Mouse (Mus musculus): ENCODE data around the gene Gm10188.

Gm10188 gene

DNA sequence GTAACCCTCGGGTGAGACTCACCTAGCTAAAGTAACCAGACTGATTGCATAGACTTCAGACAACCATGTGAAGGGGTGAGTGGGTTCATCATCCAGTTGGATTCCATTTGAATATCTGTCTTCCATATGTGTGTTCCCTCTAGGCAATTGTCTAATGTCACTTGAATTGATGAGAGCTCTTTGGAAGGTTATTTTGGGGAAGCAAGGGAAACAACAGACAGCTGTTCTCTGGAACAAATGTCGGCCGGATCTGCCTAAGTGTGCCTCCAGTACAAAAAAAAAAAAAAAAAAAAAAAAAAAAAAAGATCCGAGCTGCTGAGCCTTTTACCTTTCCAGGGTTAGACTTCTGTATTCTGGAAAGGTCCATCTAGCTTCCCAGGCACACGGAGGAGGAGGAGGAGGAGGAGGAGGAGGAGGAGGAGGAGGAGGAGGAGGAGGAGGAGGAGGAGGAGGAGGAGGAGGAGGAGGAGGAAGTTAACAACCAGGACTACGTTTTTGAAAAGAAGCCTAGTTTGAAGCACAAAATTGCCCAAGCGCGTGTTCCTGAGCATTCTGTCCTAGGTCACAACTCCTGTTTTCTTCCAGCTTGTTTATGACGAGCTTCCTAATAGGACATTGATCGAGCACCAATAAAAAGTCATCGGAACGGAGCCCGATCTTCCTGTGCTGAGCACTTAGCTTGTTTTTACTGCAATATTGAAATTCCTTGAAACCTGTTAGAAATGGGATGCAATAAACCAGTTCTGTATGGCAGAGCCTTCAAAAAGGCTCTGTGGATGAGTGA is 3.1 kb downstream of the Gm10188 start:
- DNase-seq (ENCODE audit: low spot score) = no peak

GRCm38 (mm10) chr1:132222166-132222565 is 7.4 kb downstream of the Gm10188 start:
- no peak for DNase-seq (ENCODE audit: low spot score)

DNA sequence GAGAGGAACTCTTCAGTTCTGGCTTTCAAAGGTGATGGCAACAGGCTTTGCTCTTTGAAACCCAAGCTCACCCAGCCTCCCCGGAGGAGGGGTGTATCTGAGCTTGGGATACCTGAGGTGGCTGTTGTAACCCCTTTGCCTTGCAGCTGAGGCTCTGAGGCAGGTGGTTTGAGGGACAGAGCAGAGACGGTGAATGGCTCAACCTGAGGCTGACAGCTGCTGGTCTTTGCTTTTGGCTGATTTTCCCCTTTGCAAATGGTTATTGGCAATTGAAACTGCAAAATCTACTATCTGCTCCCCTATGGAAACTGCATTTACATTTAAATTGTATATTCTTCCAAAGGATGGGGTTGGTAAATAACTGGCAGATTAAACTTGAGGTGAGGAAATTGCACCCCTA is 7.9 kb downstream of the Gm10188 start:
- DNase-seq (ENCODE audit: low spot score) = no peak

GRCm38 (mm10) chr1:132216276-132216675 is 13.3 kb downstream of the Gm10188 start:
- DNase-seq (ENCODE audit: low spot score) = no peak

- DNase-seq (ENCODE audit: low spot score) = no peak
Observed at GRCm38 (mm10) chr1:132213076-132213475, 16.5 kb downstream of the Gm10188 start.

DNA sequence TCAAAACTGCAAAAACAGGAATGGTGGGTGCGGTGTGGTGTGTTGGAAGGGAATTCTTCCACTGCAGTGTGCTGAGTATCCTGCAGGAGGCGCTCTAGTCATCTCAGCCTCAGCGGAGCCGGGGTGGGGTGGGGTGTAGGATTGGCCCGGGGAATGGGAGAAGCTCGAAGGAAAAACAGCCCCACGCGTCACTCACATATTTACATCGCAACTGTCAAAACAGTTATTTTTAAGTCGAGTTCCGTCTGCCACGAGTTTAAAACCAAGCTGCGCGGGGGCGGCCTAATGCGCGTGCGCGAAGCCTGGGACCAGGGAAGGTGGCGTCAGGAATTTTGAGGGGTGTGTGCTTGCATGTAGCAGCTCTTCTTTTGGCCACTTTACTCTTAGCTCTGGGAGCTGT is 17.3 kb downstream of the Gm10188 start:
- DNase-seq (ENCODE audit: low spot score) = peak; percentile 56

DNA sequence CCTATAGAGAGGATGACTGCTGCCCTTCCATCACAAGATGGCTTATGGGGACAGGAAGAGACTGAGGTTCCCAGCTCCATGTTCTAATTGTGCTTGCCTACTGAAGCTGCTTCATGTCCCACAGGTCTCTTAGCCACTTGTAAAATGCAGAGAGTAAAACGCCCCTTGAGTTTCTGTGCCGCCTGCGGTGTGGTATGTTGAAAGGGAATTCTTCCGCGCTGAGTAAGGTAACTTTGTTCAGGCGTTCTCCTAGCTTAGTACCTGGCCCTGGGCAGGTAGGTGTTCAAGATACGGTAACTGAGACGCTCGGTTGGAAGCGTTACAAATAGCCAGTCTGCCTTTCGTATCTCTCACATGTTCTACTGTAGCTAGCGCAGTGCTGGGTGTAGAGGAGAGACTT is 17.9 kb downstream of the Gm10188 start:
- DNase-seq (ENCODE audit: low spot score) = no peak

DNA sequence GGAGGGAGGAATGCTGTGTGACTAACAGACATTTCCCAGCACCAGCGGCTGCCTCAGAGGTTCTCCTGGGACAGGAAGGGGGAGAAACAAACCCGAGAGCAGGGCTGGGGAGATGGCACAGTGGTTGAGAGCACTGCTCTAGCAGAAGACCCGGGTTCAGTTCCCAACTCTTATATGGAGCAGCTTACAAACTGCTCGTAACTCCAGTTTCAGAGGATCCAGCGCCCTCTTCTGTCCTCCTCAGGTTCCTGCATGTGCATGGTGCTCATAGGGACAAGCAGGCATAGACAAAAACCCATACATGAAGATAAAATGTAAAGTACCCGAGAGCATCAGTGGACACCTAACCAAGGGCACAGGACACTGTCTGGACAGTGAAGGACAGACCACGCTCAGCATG is 18.6 kb downstream of the Gm10188 start:
- peak; percentile 32 for DNase-seq (ENCODE audit: low spot score)

GRCm38 (mm10) chr1:132209400-132209799 is 20.2 kb downstream of the Gm10188 start:
- no peak for DNase-seq (ENCODE audit: low spot score)

DNA sequence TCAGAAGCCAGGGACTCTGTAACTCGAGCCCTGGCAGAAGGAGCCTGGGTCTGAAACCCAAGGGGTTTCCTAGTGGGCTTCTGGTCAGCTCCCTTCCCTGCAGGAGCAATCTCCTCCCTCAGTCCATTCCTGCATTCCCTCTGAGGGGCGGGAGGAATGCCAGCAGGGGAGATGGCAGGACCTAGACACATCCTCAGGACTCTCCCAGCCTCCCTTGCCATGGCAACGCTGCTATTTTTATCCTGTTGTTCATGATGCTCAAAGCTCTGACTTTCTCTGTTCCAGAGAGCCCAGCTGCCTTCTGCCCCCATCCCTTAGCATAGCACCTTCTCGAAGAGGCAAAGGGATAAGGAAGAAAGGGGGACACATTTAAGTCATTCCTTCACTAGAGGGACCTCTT is 21.4 kb downstream of the Gm10188 start:
- DNase-seq (ENCODE audit: low spot score) = no peak

GRCm38 (mm10) chr1:132206828-132207227 is 22.7 kb downstream of the Gm10188 start:
- DNase-seq (ENCODE audit: low spot score) = no peak

DNA sequence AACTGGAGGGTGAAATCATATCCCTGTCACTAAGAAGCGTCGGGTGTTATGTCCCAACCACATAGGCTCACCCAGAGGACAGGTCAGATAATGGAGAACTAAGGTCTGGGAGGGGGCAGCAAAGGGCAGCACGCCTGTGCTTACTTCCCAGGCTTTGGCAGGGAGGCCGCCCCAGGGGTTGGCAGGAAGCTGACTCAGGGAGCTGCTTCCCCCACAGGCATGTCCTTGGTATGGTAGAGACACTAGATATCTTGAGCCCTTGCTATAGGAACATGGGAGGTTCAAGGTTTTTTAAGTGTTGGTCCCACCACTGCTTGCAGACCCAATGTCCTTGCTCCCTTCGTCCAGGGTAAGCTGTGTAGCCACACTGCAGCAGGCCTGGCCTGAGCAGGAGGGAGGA is 23.6 kb downstream of the Gm10188 start:
- DNase-seq (ENCODE audit: low spot score) = no peak

GRCm38 (mm10) chr1:132202771-132203170 is 26.8 kb downstream of the Gm10188 start:
- DNase-seq (ENCODE audit: low spot score) = no peak

- no peak for DNase-seq (ENCODE audit: low spot score)
Observed at GRCm38 (mm10) chr1:132201936-132202335, 27.6 kb downstream of the Gm10188 start.

GRCm38 (mm10) chr1:132201511-132201860 is 28.1 kb downstream of the Gm10188 start:
- no peak for DNase-seq (ENCODE audit: low spot score)

- DNase-seq (ENCODE audit: low spot score) = no peak
Observed at GRCm38 (mm10) chr1:132200562-132201510, 28.7 kb downstream of the Gm10188 start.

GRCm38 (mm10) chr1:132199934-132200333 is 29.6 kb downstream of the Gm10188 start:
- DNase-seq (ENCODE audit: low spot score) = no peak

DNA sequence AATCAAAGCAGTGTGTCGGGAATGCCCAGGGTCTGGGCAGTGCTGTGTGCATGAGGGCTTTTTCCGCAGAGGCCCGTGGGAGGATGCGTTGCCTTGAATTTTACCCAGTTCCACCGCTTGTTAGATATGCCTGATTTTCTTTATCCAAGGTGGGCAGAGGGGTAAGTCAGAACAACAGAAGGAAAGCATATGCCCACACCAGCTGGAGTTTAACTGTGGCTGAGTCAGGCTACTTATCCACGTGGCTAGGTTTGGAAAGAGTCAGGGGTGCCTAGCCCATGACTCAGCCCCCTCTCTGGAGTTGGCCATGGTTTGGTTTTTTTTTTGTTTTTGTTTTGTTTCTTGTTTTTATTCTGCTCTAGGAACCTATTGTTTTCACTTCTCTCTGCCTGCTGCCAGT is 30.3 kb downstream of the Gm10188 start:
- peak; percentile 2 for DNase-seq (ENCODE audit: low spot score)

DNA sequence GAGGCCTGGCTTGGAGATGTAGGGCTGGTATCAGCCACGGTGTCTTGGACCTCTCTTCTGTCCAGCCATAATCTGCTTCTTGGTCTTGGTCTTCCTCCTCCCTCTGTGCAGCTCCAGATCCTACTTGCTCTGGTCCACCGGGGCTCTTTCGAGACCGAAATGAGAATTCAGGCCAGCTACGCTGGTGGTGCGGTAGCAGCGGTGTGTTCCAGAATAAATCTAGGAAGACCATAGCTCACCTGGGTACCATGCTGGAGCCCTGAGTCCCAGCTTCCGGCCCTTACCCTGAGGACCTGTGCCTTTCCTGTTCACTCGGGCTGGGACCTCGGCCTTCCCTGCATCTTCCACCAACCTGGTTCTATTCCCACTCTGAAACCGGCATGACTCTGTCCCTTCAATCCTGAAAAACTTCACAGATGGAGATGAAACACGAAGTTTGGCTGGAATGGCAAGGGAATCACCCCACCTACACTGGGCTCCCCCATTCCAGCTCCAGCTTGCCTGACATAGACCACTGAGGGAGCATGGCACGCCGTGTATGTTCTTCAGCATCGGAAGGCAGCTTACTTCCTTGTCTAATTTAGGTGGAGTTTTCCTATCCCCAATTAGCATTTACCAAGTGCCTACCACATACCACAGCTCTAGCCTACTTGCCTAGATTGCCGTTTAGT is 31.0 kb downstream of the Gm10188 start:
- DNase-seq (ENCODE audit: low spot score) = peak; percentile 1

GRCm38 (mm10) chr1:132197666-132198065 is 31.9 kb downstream of the Gm10188 start:
- no peak for DNase-seq (ENCODE audit: low spot score)

DNA sequence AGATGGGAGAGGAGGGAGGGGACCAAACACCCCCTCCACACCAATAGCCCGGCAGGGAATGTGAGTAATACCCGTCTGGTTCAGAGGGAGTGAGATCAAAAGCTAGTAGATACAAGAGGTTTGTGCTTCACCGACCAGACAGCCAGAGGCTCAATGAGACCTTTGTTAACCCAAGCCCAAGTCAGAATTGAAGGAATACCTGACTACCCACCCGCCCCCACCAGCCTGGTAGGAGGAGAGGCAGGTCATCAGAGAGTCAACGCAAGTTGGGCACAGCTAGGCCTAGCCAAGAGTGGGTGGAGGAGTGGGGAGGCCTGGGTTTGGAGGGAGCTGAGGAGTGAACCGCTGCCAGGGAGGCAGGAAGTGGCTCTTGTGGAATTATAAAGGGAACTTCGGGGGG is 33.2 kb downstream of the Gm10188 start:
- no peak for DNase-seq (ENCODE audit: low spot score)

- no peak for DNase-seq (ENCODE audit: low spot score)
Observed at GRCm38 (mm10) chr1:132195681-132196080, 33.9 kb downstream of the Gm10188 start.

DNA sequence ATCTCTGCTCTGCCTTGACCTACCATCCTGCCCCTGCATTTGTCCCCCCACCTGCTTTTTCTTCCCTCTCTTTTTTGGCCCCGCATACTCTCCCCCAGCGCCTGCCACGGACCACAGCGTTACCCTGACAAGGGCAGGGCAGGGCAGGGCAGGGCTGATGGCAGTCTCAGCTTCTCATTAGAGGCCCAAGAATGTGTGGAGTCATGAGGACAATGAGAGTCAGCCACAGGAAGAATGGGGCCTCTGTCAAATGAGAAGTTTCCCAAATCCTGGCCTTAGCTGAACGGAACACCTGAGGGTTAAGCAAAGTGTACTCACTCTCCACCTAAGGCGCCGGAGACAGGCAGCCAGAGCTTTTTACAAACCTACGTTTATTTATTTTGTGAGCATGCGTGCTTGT is 34.5 kb downstream of the Gm10188 start:
- DNase-seq (ENCODE audit: low spot score) = no peak
